Mouse (Mus musculus) forebrain, embryonic 13.5 days (tissue): Measurements from ENCODE around the gene Vwa5a. TPM values are rescaled to one million over a fixed set of nuclear protein-coding genes. Genes with fewer than 3 reads are reported as not detected.

Experiments used
- ATAC-seq: fragments of 200-750 bp; cut with Nextera tagmentation; 2 replicates; pipeline ENCODE4 v1.8.0; 2017
- H3K27ac ChIP-seq: fragments of 300-500 bp; sonication (generic); 2 replicates; pipeline ENCODE4 v1.5.1; 2015; ENCODE audit warnings: inconsistent platforms, mild to moderate bottlenecking, moderate library complexity
- H3K27me3 ChIP-seq: fragments of 300-500 bp; sonication (generic); 2 replicates; pipeline ENCODE4 v1.6.1; 2015; ENCODE audit warnings: mild to moderate bottlenecking, inconsistent platforms
- H3K36me3 ChIP-seq: fragments of 300-500 bp; sonication (generic); 2 replicates; pipeline ENCODE4 v1.6.1; 2015; ENCODE audit warnings: mild to moderate bottlenecking, inconsistent platforms; ENCODE audit not compliant: poor library complexity, severe bottlenecking
- H3K4me1 ChIP-seq: fragments of 300-500 bp; sonication (generic); 2 replicates; pipeline ENCODE4 v1.6.1; 2015; ENCODE audit warnings: inconsistent platforms
- H3K4me2 ChIP-seq: fragments of 300-500 bp; sonication (generic); 2 replicates; pipeline ENCODE4 v1.6.1; 2015; ENCODE audit warnings: inconsistent platforms, mild to moderate bottlenecking, moderate library complexity
- H3K4me3 ChIP-seq: fragments of 300-500 bp; sonication (generic); 2 replicates; pipeline ENCODE4 v1.5.1; 2015; ENCODE audit warnings: mild to moderate bottlenecking, inconsistent platforms
- H3K9ac ChIP-seq: fragments of 300-500 bp; sonication (generic); 2 replicates; pipeline ENCODE4 v1.6.1; 2015; ENCODE audit warnings: mild to moderate bottlenecking, inconsistent platforms
- H3K9me3 ChIP-seq: fragments of 300-500 bp; sonication (generic); replicated peaks from 2 replicates; pipeline ENCODE4 v1.6.1; 2016; ENCODE audit warnings: inconsistent platforms
- WGBS: fragments of 180-500 bp; shearing (Covaris S2); methylation state at CpG from one replicate; pipeline ENCODE4 v1.1.7; 2015; 5-methylcytosine and 5-hydroxymethylcytosine counted together
- polyA plus RNA-seq: library from polyadenylated mRNA; unstranded; fragments of >200 nt; fragmentation: Nextera tagmentation; extraction: Ambion mirVana; gene quantifications from 2 replicates; pipeline ENCODE4 v1.2.1, GENCODE M21; 2015

Vwa5a gene
- polyA plus RNA-seq: 4.5 and 6.2 TPM in 2 replicates

- Histone ChIP-seq H3K27ac (no peak within 1 kb of the TSS), H3K9me3 (no peaks in the 10 kb centered on the region), H3K36me3 (no peaks in the 10 kb centered on the region), H3K4me3 (peak within 1 kb of the TSS; percentile 41), H3K4me2 (peak within 1 kb of the TSS; percentile 57), H3K9ac (peak within 1 kb of the TSS; percentile 51; the same call in 1 of the 2 replicates), H3K4me1 (peaks cover 9% of the 10 kb centered on the region; the same call in 1 of the 2 replicates), H3K27me3 (no peaks in the 10 kb centered on the region)
- ATAC-seq: peak; percentile 48; the same call in 1 of the 2 replicates
- 3% methylated on average over 4 of the region's 4 CpGs for WGBS
These were observed at the start of gene Vwa5a for GRCm38 (mm10) chr9:38718102-38718501. TSS of gene Vwa5a (plus strand) at chr9:38718268.

- Histone ChIP-seq H3K9ac (no peak overlapping the region), H3K4me2 (no peak overlapping the region), H3K27me3 (no peaks in the 10 kb centered on the region), H3K9me3 (no peaks in the 10 kb centered on the region), H3K4me3 (no peak overlapping the region), H3K4me1 (no peaks in the 10 kb centered on the region), H3K27ac (no peak overlapping the region), H3K36me3 (no peaks in the 10 kb centered on the region)
- ATAC-seq: no peak
- WGBS: 85% methylated on average over 2 of the region's 2 CpGs
These were observed 45.2 kb upstream of the Vwa5a start for GRCm38 (mm10) chr9:38672887-38673286.

- Histone ChIP-seq H3K27ac (no peak within 1 kb of the TSS), H3K4me2 (no peak within 1 kb of the TSS), H3K4me3 (no peak within 1 kb of the TSS), H3K36me3 (no peaks in the 10 kb centered on the region), H3K9ac (no peak within 1 kb of the TSS), H3K4me1 (no peaks in the 10 kb centered on the region), H3K27me3 (no peaks in the 10 kb centered on the region), H3K9me3 (no peaks in the 10 kb centered on the region)
- ATAC-seq: no peak
- 85% methylated on average over 2 of the region's 2 CpGs for WGBS
These were observed 43.6 kb upstream of the Vwa5a start, which contains the start of gene Olfr918 for GRCm38 (mm10) chr9:38674501-38674900. TSS of gene Olfr918 (minus strand) at chr9:38674601.

- Histone ChIP-seq H3K36me3 (no peaks in the 10 kb centered on the region), H3K9ac (peak overlapping the region; percentile 51; the same call in 1 of the 2 replicates), H3K4me1 (peaks cover 9% of the 10 kb centered on the region; the same call in 1 of the 2 replicates), H3K27ac (no peak overlapping the region), H3K27me3 (no peaks in the 10 kb centered on the region), H3K9me3 (no peaks in the 10 kb centered on the region), H3K4me3 (peak overlapping the region; percentile 41), H3K4me2 (peak overlapping the region; percentile 57)
- ATAC-seq: no peak
- WGBS: 2% methylated on average over 3 of the region's 3 CpGs
These were observed 916 bp downstream of the Vwa5a start for GRCm38 (mm10) chr9:38718927-38719441.

- 89% methylated on average over 1 of the region's 1 CpGs for WGBS
- Histone ChIP-seq H3K36me3 (no peaks in the 10 kb centered on the region), H3K9me3 (no peaks in the 10 kb centered on the region), H3K27me3 (no peaks in the 10 kb centered on the region), H3K4me3 (no peak overlapping the region), H3K27ac (no peak overlapping the region), H3K4me1 (0 out of 2 replicates have a peak, but pooled peaks cover 3% of the 10 kb centered on the region), H3K9ac (no peak overlapping the region), H3K4me2 (no peak overlapping the region)
- no peak for ATAC-seq
These were observed 6.0 kb downstream of the Vwa5a start for GRCm38 (mm10) chr9:38724044-38724443.

- Histone ChIP-seq H3K9me3 (no peaks in the 10 kb centered on the region), H3K9ac (no peak overlapping the region), H3K4me3 (no peak overlapping the region), H3K4me2 (no peak overlapping the region), H3K27me3 (no peaks in the 10 kb centered on the region), H3K4me1 (no peaks in the 10 kb centered on the region), H3K36me3 (no peaks in the 10 kb centered on the region), H3K27ac (no peak overlapping the region)
- WGBS: 79% methylated on average over 3 of the region's 3 CpGs
- no peak for ATAC-seq
These were observed 10.2 kb downstream of the Vwa5a start for GRCm38 (mm10) chr9:38728218-38728617.

GRCm38 (mm10) chr9:38741408-38741807 lies 23.3 kb downstream of the Vwa5a start:
- no peaks in the 10 kb centered on the region for H3K27me3 ChIP-seq
- no peak for ATAC-seq
- no peak overlapping the region for H3K27ac ChIP-seq
- no peak overlapping the region for H3K4me2 ChIP-seq
- WGBS: 91% methylated on average over 1 of the region's 1 CpGs
- no peak overlapping the region for H3K9ac ChIP-seq
- H3K4me3 ChIP-seq: no peak overlapping the region
- H3K4me1 ChIP-seq: no peaks in the 10 kb centered on the region
- H3K36me3 ChIP-seq: no peaks in the 10 kb centered on the region
- no peaks in the 10 kb centered on the region for H3K9me3 ChIP-seq

GRCm38 (mm10) chr9:38744619-38745315 lies 26.7 kb downstream of the Vwa5a start:
- 94% methylated on average over 4 of the region's 4 CpGs for WGBS
- no peak for ATAC-seq
- Histone ChIP-seq H3K4me1 (no peaks in the 10 kb centered on the region), H3K9ac (no peak overlapping the region), H3K4me2 (no peak overlapping the region), H3K9me3 (no peaks in the 10 kb centered on the region), H3K4me3 (no peak overlapping the region), H3K27ac (no peak overlapping the region), H3K36me3 (no peaks in the 10 kb centered on the region), H3K27me3 (no peaks in the 10 kb centered on the region)

GRCm38 (mm10) chr9:38751999-38752398 lies 33.9 kb downstream of the Vwa5a start, which contains the start of gene Olfr920:
TSS of gene Olfr920 (plus strand) at chr9:38752299.
- H3K4me3 ChIP-seq: no peak within 1 kb of the TSS
- H3K4me1 ChIP-seq: no peaks in the 10 kb centered on the region
- no peaks in the 10 kb centered on the region for H3K9me3 ChIP-seq
- no peak within 1 kb of the TSS for H3K27ac ChIP-seq
- H3K9ac ChIP-seq: no peak within 1 kb of the TSS
- H3K27me3 ChIP-seq: no peaks in the 10 kb centered on the region
- WGBS: 87% methylated on average over 1 of the region's 1 CpGs
- H3K4me2 ChIP-seq: no peak within 1 kb of the TSS
- H3K36me3 ChIP-seq: no peaks in the 10 kb centered on the region
- no peak for ATAC-seq

- no peak within 1 kb of the TSS for H3K4me2 ChIP-seq
- no peak within 1 kb of the TSS for H3K4me3 ChIP-seq
- H3K4me1 ChIP-seq: no peaks in the 10 kb centered on the region
- H3K9ac ChIP-seq: no peak within 1 kb of the TSS
- ATAC-seq: no peak
- no peak within 1 kb of the TSS for H3K27ac ChIP-seq
- H3K36me3 ChIP-seq: no peaks in the 10 kb centered on the region
- H3K9me3 ChIP-seq: no peaks in the 10 kb centered on the region
- no peaks in the 10 kb centered on the region for H3K27me3 ChIP-seq
These were observed 54.7 kb downstream of the Vwa5a start, which contains the start of gene Olfr921 for GRCm38 (mm10) chr9:38772768-38773167. TSS of gene Olfr921 (plus strand) at chr9:38773068.

GRCm38 (mm10) chr9:38792689-38793088 lies 74.6 kb downstream of the Vwa5a start:
- ATAC-seq: no peak

More at GRCm38 (mm10) chr9:38792689-38793088, 74.6 kb downstream of the Vwa5a start:
- Histone ChIP-seq H3K4me3 (no peak overlapping the region), H3K9me3 (no peaks in the 10 kb centered on the region), H3K27ac (no peak overlapping the region), H3K4me2 (no peak overlapping the region), H3K9ac (no peak overlapping the region), H3K36me3 (no peaks in the 10 kb centered on the region), H3K27me3 (no peaks in the 10 kb centered on the region), H3K4me1 (no peaks in the 10 kb centered on the region)
- WGBS: 86% methylated on average over 2 of the region's 2 CpGs
